Mouse (Mus musculus): ENCODE measurements at regions not wholly inside any gene's neighbourhood (a gene's known extent, or its start where the extent isn't known, plus 50 kb on each side); places are given as distances from the start of the nearest gene placed in this dataset.

DNA sequence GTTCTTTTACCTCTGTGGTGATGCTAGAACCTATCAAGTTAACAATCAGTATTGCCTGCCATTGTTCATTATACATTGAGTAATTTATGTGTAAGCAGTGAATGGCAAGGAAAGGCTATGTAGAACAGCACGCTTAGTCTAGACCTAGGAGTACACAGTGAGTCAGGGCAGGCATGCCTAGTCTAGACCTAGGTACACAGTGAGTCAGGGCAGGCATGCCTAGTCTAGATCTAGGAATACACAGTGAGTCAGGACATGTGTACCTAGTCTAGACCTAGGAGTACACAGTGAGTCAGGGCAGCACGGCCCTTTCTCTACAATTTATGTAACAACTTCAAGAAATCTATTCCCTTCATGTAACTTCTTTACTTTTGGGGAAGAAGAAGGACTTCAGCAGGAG lies 347.2 kb downstream of the Tmem232 start:
- DNase-seq = no peak

- DNase-seq = no peak
Measured at GRCm38 (mm10) chr17:65192432-65193059, 348.0 kb downstream of the Tmem232 start.

- no peak for DNase-seq
Measured at GRCm38 (mm10) chr17:65190839-65191591, 349.6 kb downstream of the Tmem232 start.

DNA sequence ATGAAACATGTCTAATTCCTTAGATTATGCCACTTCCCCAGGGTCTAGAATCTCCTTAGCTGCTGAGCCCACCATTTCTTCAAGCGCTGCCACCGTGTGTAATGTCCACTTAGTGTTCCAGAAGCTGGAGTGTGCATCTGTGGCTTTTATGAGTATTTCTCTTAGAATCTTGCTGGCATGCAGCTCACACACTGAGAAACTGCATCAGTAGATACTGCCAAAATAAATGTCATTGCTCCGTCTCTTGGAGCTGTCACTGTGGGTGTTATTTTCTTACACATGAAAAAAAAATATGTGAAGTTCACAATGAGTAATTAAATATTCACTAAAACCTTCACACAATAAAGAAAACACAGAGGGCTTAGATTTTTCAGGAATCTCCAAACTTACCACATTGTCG lies 345.3 kb upstream of the 4930583I09Rik start:
- no peak for DNase-seq

DNA sequence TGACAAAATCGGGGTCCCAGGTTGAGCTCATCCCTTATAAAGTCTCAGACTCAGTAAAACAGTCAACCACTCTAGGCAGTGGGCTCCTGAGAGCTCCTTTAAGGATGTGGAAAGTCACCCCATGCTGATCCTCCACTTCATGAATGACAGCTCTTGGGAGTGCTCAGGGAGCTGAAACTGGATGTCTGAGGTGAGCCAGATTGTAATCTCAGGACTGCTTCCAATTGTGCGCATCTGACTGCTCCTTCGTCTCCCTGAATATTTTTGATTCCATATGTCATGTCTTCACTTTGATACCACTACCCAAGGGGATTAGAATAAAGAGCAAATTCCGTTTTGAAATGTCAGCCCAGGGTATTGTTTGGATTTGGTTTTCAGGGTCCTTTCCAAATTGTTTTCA lies 339.9 kb upstream of the 4930583I09Rik start:
- DNase-seq = no peak

DNA sequence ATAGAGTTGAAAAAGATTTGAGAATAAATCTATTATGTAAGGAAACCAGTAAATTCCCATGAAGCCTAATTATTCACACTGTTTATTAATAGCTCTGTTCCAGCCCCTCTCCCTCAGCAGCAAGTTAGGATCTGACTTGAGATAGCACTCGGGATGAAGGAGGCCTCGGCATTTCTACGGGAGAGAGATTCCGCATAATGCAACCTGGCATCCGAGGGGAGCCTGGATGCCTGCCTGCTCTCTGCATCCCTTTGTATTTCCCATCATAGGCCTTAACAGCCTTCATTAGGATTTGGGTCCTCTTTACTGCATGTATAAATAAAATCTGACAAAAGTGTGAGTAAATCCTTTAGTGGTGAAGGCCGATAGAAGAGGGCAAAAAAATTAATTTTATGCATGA lies 338.2 kb upstream of the 4930583I09Rik start:
- no peak for DNase-seq

DNA sequence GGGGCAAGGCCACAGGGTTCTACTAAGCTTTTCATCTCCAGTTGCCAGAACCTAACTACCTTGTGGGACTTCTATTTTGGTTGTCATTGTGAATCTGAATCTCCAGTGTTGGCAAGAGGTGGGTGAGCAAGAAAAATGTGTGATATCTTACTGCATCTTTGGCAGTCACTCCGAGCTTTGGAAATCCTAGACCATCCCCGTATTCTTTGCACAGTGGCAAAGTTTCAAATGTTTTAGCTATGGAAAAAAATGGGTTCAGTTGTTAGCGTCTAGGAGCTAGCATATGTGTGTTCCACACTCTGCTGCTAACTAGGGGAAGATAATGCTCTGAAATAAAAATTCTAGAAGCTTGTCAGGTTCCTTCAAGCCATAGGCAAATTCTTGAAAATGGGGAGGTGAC lies 337.4 kb upstream of the 4930583I09Rik start:
- DNase-seq = no peak

DNA sequence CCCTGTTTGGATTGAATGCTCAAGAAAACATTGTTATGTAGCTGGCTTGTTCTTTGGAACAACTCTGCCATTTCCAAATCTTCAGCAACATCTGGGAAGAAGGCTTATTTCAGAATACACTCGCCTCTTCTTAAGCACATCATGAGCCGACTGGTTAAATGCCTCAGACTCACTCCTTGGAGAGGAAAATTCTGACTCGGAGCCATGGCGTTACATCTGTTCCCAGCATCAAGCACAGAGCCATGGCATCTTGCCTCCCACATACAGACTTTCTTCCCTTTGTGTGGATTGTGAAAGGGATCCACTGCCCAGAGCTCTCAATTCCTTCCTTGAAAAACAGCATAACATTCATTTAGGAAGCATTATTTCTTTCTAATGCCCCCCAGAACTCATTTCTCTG lies 334.8 kb upstream of the 4930583I09Rik start:
- no peak for DNase-seq

- DNase-seq = no peak
Measured at GRCm38 (mm10) chr17:65169981-65170617, 334.2 kb upstream of the 4930583I09Rik start.

DNA sequence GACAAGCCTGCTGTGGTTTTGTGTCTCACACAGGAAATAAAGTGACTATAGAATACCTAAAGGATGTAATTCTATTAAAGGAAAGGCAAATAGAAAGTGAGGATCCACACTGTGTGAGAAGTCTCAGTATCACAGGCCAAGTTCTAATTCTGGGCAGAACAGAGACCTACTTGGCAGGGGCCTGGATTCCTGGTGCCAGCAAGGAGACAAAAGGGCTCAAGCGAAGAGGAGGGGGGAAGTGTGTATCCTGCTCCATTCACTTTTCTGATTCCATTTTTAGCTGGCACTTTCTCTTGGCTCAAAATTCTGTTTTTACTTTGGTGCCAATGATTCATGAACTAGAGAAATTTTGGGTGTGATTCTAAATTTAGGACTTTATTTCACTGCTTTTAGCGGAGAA lies 310.5 kb upstream of the 4930583I09Rik start:
- DNase-seq = peak; percentile 59

DNA sequence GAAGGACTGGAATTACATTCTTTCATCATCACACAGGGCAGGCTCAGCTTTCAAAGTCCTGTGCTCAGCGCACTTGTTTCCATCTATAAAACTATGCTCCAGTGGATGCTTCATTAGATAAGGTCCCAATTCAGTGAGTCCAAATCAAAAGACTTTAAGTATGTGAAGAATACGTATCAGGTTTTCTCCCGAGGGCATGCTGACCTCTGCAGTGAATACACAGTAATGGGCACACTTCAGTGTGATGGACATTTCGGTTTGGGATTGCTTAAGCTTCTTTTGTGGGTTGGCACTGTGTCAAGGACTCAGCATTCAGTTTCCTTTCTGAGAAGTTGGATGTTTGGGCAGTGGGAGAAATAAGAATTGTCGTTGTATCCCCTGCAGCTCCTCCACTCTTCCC lies 278.8 kb upstream of the 4930583I09Rik start:
- peak; percentile 2 for DNase-seq

DNA sequence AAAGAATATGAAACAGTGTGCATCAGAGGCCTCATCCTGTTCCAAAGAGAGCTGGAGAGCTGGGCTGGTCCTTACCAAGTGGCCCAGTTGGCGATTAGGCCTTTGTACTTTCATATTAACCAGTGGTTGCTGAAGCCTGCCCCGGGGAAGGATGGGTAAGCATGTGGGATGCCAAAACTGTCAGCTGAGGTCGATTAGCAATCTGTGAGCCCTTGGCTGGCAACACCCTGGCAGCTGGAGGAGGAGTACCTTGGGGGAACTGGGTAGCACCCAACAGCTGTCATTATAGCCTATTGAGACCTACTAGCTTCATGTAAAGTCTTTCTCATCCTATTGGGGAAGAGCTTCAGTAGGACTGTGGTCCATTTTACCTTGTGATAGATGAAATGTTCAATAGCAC lies 277.2 kb upstream of the 4930583I09Rik start:
- no peak for DNase-seq

- no peak for DNase-seq
Measured at GRCm38 (mm10) chr17:65105622-65106021, 269.8 kb upstream of the 4930583I09Rik start.

DNA sequence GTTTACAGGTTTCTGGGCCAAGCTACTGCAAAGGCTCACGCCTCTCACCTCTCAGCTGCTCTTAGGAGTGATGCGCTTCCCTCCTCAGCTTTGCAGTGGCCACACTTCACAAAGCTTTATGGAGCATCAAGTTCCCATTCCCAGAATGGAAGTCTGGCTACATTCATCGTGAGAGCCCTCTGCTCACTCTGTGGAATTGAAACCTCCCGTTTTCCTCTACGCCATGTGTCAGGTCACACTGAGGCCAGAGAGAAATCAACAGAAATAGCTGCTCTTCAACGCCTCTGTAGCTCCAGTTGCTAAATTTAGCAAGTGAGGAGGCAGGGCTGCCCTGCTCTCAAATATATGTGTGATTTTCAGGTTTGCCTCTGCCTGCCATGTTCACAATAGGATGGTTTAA lies 265.3 kb upstream of the 4930583I09Rik start:
- no peak for DNase-seq

- no peak for DNase-seq
Measured at GRCm38 (mm10) chr17:65082249-65082648, 246.4 kb upstream of the 4930583I09Rik start.

- DNase-seq = no peak
Measured at GRCm38 (mm10) chr17:65081779-65082086, 245.9 kb upstream of the 4930583I09Rik start.

GRCm38 (mm10) chr17:65081072-65081778 lies 245.4 kb upstream of the 4930583I09Rik start:
- peak; percentile 6 for DNase-seq

DNA sequence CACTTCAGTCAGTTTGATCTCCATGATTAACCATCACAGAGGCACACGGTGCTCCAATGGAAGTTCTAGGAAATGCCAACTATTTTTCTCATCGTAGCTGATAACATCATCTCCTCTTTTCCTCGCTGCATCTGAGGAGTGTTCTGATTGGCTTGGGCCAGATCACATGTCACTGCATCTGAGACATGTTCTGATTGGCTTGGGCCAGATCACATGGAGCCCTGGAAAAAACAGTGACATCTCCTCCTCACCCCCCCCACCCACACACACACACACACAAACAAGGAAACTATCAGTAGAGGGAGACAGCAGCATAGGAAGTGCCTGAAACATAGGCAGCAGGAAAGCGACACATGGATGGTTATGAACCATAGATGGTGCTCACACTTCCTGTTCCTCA lies 239.0 kb upstream of the 4930583I09Rik start:
- no peak for DNase-seq

DNA sequence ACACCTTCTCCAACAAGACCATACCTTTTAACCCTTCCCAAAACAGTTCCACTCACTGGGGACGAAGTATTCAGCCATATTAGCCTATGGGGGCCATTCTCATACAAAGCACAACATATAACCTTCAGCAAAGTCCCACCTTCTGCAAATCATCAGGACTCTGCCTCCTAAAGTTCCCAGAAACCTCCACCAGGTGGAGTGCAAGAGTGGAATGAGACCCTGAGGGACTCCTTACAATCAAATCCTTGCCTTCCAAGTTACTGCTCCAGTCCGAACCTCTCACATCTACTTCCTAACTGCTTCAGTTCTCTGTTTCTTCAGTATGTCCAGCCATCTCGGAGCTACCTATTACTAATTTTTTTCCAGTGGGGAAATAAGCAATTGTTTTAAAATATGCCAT lies 235.2 kb upstream of the 4930583I09Rik start:
- DNase-seq = peak; percentile 22

DNA sequence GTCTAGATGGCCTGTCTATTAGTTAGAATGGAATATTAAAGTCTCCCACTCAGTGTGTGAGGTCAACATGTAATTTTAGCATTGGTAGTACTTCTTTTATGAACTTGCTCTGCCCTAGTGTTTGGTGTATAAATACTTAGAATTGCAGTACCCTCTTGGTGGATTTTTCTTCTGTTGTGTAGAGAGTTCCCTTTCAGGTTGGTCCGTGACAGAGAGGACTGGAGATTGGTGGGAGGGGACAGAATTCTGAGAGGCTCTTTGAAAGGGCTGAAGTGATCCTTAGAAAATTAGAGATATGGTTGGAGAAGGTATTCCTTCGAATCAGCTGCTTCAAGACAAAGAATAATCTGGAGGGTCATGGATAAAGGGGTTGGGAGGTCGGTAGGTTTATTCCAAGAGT lies 230.3 kb upstream of the 4930583I09Rik start:
- DNase-seq = no peak

DNA sequence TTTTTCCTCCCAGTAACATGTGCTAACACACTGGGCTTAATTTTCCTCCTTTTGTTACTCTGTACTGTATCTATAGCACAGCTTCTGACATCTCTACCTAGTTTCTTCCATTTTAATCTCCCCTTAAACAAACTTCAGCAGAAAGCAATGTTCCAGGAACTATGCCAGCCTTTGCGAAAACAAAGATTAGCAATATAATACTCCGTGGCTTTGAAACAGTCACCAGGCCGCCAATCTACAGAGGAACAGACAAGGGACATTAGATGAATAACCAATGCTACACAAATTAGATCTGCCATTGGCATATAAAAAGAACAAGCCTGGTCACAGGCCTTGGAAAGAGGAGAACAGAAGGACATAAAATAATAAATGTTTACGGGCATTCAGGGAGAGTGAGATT lies 220.2 kb upstream of the 4930583I09Rik start:
- DNase-seq = peak; percentile 5

GRCm38 (mm10) chr17:65049860-65050482 lies 214.1 kb upstream of the 4930583I09Rik start:
- DNase-seq = peak; percentile 6

GRCm38 (mm10) chr17:65015731-65016130 lies 179.9 kb upstream of the 4930583I09Rik start:
- no peak for DNase-seq

Measured in adrenal gland, postnatal 10 days (tissue).